Mouse (Mus musculus) adrenal gland, postnatal 14 days (tissue): ENCODE measurements around the gene Mypop. TPM values are rescaled to one million over a fixed set of nuclear protein-coding genes. Genes with fewer than 3 reads are reported as not detected.
A peak's percentile ranks its signal among the peaks of the same experiment; 100 is the strongest.

Source experiments
- DNase-seq: peaks from one replicate; pipeline ENCODE4 v3.0.0; 2021; ENCODE audit warnings: mixed read lengths
- total RNA-seq: library from RNA; stranded (reverse); gene quantifications from 2 replicates; pipeline ENCODE4 v1.2.3, GENCODE M21; 2021

Gene Mypop
- total RNA-seq, 1 experiment from 2014 or later: 7.1 TPM

DNA sequence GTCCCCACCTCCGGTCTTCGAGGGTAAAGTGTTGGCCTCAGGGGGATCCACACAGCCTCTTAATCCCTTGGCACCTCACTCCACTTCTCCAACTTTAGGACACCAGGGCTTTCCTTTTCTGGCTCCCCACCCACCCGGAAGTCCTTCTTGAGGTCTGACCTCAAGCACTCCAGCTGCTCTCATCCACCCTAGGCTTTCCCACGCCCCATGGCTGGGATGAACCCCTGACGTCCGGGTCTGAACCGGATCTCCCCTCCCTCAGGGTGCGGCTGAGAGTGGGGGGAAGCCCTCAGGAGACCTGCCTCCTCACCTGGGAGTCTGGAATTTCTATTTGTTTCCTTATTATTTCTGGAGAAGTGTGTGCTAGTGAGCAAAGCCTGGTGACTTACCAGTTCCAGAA, 30.0 kb downstream of the Mypop start:
- no peak for DNase-seq

DNA sequence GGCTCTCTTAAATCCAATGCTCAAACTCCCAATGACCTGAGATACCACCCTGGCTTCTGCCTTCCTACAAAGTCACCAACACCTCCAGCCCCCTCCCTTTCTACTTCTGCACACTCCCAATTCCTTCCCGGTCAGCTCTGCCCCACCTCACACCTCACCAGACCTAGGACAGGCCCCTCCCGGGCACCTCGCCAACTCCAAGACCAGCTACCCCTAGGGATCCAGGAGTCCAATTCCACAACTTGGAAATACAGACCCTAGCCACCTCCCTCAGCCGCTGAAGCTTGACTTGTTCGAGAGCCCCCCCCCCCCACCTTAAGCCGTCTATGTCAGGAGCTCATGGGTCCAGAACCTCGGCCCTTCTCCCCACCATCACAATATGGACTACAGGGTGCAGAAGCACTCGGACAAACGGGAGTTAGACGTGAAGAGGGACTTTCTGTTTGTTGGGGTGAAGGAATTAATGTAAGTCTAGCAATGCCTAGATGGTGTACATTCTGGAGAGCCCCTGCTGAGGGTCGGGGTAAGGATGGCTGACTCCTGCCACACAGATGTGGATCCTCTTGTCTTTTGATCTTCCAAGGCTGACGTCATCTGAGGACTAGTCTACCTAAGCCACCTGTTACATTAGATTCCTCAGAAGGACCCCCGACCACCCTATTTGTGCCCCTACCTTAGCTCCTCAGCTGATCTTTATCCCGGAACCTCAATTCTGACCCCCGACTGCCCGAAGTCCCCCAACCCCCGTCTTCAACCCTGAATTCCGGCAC, 31.3 kb downstream of the Mypop start:
- no peak for DNase-seq

DNA sequence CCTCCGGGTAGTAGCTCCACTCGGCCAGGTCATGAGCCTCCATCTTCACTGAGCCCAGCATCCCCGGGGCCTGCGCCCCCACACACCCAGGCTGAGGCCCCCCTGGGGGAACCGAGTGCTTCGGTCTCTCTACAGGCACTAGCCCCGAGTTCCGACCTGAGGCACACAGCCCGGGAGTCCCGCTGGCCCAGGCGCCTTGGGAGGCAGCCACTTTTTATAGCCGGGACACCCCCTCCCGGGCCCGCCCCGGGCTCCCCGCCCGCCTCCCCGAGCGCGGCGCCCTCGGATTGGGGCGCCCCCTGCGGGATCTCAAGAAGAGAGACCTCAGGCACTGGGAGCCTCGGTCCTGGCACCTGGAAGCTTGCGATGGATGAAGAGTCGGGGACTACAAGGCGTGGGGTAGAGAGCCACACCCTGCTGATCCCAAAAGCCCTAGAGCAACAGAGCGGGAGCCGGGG, 32.3 kb downstream of the Mypop start, which contains the start of gene Foxa3:
Gene Foxa3 (minus strand): TSS at position 182 of the 458 bp plus-strand sequence.
- DNase-seq: peak; percentile 70

DNA sequence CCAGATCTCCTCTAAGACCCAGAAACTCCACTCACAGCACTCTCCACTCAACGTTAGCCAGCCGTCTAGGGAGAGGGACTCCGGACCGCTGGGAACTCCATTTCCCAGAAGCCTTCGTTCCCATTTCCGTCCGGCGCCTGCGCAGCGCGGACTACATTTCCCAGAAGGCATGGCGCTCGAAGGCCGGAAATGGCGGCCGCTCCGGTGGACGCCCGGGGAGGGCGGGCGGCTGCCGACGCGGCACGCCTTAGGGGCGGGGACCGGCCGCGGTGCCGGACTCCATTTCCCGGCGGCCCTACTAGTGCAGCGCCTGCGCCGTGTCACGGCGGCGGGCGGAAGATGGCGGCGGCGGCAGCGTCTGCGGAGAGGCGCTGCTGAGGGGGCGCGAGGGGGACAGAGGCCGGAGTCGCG, 33.1 kb downstream of the Mypop start, which contains the start of gene Sympk:
Gene Sympk (plus strand): TSS at position 282 of the 411 bp plus-strand sequence.
- DNase-seq: peak; percentile 97

DNA sequence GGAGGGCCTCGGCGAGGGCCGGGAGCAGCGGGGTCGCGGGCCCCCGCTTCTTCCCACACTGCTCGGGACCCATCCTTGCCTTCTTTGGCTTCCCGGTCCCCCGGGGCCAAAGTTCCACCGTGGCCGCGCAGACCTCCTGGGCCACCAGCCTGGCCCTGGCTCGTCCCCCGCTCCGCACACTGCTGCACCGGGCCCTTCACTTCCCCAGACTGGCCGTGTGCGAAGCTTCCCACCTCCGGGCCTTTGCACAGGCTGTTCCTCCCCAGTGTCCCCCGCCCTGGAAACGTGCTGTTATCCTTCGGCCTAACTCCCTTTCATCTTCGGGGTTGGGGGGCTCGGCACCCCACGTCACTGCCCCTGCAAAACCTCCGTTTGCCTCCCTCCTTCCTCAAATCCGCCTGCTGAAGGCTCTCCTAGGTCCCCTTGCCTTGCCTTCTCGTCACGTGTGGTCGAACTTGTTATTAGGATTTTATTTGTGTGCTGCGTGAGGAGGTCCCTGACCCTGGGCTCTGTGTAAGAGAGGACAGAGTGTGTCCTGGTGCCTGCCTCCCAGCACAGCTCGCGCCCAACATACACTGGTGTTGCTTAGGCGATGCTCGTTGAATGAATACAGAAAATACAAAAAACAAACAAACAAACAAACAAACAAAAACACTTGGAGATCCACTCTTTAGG, 33.7 kb downstream of the Mypop start:
- DNase-seq: peak; percentile 57

DNA sequence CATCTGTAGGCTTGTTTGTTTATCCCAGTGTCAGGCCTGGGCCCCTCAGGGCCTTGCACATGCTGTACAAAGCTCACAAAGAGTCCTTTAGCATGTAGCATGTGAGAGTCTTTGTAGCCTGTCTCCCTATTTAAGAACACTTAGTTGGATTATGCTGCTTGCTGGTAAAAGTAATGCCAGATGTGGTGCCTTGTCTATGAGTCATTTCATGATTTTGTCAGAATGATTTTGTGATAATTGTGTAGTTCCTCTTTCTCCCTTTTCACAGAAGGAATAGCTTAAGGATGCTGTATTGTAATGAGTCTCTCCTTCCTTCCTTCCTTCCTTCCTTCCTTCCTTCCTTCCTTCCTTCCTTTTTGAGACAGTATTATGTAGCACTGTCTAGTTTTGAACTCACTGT, 37.0 kb downstream of the Mypop start:
- no peak for DNase-seq

DNA sequence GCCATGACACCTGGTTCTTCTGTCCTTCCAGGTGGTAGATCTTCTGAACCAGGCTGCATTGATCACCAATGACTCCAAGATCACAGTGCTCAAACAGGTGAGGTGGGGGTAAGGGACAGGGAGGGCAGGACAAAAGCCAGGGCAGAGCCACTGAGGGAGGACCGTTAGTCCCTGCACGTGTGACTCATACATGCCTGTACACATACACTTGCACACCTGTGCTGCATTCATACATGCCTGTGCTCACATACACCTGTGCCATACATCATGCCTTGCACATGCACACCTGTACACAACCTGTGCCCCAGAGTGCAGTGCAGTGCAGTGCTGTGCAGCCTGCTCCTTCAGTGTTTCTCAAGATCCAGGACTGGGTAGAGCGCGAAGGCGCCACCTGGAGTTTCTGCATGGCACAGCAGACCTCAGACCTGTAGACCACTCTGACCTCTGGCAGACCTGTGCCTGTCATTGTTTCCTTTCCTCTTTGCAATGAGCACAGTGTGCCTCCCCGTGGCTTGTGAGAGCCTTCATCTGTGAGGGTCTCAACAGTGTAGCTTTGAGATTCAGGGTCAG, 38.1 kb downstream of the Mypop start:
- DNase-seq: peak; percentile 68

DNA sequence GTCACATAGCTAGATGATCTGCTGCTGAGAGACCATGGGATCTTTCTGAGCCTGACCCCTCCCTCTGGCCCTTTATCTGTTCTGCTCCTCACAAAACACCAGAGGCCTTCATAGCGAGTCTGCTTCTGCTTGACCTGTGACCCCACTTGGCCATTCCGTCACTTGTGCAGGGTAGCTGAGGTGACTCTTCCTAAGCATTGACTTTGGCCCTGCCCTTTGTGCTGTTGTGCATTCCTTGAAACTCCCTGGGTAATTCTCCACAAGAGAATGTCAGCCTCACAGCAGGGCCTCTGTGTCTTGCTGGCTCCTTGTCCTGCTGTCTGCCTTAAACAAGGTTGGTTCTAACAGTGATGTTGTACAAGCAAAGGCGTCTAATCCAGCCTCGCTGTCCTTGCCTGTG, 40.6 kb downstream of the Mypop start:
- no peak for DNase-seq

DNA sequence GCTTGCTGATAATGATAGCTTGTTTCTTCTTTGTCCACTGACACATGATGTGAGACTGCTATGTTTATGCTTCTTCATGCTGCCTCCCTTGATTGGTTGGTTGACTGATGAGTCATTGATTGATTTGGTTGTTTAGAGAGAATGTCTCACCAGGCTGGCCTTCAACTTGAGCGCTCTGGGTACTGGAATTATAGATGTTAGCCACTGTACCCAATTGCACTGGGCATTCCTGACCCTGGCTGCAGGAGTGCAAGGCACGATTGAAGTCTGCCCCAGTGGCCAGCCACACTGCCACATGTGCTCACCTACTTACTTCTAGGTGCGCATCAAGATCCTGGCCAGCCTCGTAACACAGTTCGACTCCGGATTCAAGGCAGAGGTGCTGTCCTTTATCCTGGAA, 53.6 kb downstream of the Mypop start:
- DNase-seq: peak; percentile 51

DNA sequence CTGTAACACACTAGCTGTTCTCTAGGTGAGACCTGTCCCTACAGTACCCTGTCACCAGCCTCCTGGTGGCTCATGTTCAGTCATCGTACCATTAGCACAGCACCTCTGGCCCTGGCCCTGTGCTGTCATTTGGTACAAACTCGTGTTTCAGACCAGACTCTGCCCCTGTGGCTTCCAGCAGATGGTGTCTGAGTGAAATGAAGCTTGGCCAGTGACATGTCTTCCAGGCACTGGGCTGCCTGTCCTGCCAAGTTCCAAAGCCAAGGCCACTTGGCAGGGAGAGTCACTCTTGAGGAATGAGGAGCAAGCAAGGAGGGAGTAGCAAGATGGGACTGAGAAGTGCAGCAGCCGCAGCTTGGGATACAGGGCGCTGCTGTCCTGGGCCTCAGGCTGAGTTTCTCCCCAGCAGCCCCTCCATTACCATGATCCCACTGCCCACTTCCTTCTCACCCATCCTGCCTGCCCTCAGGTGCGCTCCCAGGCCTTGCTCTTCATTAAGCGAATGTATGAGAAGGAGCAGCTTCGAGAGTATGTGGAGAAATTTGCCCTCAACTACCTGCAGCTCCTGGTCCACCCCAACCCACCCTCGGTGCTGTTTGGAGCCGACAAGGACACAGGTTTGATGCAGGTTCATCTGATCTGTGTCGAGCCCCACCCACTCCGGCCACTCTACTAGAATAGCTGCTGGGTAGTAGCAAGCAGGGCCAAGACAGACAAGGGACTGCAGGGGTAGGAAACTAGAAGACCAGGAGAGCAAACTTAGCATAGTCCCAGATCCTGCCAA, 55.4 kb downstream of the Mypop start:
- DNase-seq: peak; percentile 88

DNA sequence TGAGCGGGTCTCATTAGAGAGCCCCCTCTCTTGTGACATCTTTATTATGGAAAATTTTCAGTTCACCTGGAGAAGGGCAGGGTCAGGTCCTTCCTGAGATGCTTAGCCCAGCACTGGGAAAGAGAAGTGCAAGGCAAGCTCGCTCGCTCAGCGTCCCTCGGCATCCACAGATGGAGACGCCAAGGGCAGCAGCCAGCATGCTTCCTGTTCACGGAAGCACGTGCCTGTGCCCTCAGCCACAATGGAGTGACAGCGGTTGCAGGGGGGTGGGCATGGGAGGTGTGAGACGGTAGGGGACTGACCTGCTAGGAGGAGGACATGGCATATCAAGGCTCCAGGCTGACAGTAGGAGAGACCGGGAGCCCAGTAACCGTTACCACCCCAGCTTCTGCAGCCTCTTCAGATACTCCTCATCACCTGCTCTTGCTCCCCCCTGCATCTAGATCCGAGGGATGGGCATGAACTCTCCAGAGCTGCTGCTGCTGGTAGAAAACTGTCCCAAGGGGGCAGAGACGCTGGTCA, 57.0 kb downstream of the Mypop start:
- DNase-seq: no peak

DNA sequence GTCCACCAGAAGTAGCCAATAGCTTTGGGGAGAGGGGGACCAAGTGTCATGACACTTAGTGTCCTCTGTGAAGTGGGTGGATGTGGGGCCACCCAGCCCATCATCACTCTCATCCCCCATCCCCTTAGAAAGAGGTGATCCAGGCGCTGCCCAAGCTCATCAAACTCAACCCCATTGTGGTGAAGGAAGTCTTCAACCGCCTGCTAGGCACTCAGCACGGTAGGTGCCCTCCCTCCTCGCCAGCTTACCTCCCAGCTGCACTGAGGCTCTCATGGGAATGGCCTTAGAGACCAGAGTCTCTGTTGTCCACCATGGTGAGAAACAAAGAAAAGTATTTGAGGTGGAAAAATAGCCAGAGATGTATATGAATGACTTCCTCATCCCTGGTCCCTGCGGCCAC, 58.2 kb downstream of the Mypop start:
- no peak for DNase-seq

DNA sequence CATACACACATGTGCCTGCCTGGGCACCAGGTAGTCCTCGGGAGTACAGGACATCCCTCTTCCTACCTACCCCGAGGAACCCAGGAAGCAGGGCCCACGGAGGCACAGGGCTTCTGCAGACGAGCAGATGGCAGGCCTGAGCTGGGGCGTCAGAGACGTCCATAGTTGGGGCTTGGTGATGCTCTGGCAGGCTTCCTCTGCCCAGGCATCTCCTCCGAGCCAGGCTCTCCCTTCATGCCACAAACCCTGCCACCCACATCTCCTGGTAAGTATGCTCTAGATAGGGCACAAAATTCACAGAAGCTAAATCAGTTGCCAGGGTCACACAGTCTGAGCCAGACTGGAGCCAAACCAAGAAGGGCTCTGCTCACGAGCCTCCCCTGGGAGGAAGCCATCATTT, 59.1 kb downstream of the Mypop start:
- DNase-seq: no peak

DNA sequence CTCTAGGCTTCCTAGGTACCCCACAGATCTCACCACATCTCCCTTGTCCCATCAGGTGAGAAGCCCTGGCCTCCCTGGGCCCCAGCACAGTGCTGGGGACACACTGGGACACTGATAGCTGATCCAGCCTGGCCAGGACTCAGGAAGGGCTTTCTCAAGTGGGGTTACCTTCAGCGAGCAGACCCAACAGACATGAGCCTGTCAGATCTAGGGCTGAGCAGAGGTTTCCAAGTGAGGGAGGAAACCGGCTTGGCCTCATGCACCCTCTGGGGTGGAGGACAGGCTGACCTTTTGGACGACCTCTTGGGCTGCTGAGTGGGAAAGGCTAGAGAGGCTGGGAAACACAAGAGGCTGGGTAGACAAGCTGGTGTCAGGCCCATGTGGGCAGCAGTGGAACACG, 60.1 kb downstream of the Mypop start:
- no peak for DNase-seq

Other genes starting within 250 kb of the Mypop start
- gene Psg19, start 192.7 kb upstream of the Mypop start, total RNA-seq: not detected in 2 replicates
- gene Psg17, start 169.6 kb upstream of the Mypop start, total RNA-seq: not detected in 2 replicates
- 5.1 and 6.3 TPM in 2 replicates for gene Mill2, start 151.3 kb upstream of the Mypop start, total RNA-seq
- 2.3 and 4.5 TPM in 2 replicates for gene Pglyrp1, start 119.9 kb upstream of the Mypop start, total RNA-seq
- gene Ccdc61, start 80.8 kb upstream of the Mypop start, total RNA-seq: 12.2 and 12.9 TPM in 2 replicates
- gene Nova2, start 65.4 kb upstream of the Mypop start, total RNA-seq: 7.2 and 8.0 TPM in 2 replicates
- not detected in 2 replicates for gene Nanos2, start 3.8 kb upstream of the Mypop start, total RNA-seq
- 35.9 and 38.6 TPM in 2 replicates for gene Irf2bp1, start 12.8 kb downstream of the Mypop start, total RNA-seq
- gene Foxa3, start 32.3 kb downstream of the Mypop start, total RNA-seq: 0.34 and 6.8 TPM in 2 replicates
- 83.7 and 84.3 TPM in 2 replicates for gene Sympk, start 33.1 kb downstream of the Mypop start, total RNA-seq
- gene Rsph6a, start 63.4 kb downstream of the Mypop start, total RNA-seq: not detected in 2 replicates
- gene Dmwd, start 85.0 kb downstream of the Mypop start, total RNA-seq: 45.7 and 47.7 TPM in 2 replicates
- gene Dmpk, start 92.6 kb downstream of the Mypop start, total RNA-seq: 64.2 and 65.6 TPM in 2 replicates
- 13.3 and 15.3 TPM in 2 replicates for gene Six5, start 103.3 kb downstream of the Mypop start, total RNA-seq
- 0.19 TPM in 1 of 2 replicates, not detected in the other for gene Gm4969, start 127.1 kb downstream of the Mypop start, total RNA-seq
- 11.2 and 11.9 TPM in 2 replicates for gene Fbxo46, start 128.6 kb downstream of the Mypop start, total RNA-seq
- 13.2 and 15.2 TPM in 2 replicates for gene Qpctl, start 158.0 kb downstream of the Mypop start, total RNA-seq
- gene Snrpd2, start 158.5 kb downstream of the Mypop start, total RNA-seq: 79.1 and 87.8 TPM in 2 replicates
- gene Gipr, start 174.9 kb downstream of the Mypop start, total RNA-seq: 0.71 and 0.93 TPM in 2 replicates
- gene Eml2, start 185.2 kb downstream of the Mypop start, total RNA-seq: 36.9 and 46.6 TPM in 2 replicates
- 9.7 and 12.4 TPM in 2 replicates for gene Gpr4, start 221.3 kb downstream of the Mypop start, total RNA-seq
- 27.5 and 28.5 TPM in 2 replicates for gene Opa3, start 237.1 kb downstream of the Mypop start, total RNA-seq